Mouse (Mus musculus) kidney, adult 11 months (tissue): ENCODE data around the gene Snip1.
A peak's percentile ranks its signal among the peaks of the same experiment; 100 is the strongest.

Experiments
- DNase-seq: peaks from one replicate; pipeline ENCODE4 v3.0.0; 2022

Snip1 gene

GRCm38 (mm10) chr4:125066490-125067370 is at the start of gene Snip1:
Snip1 (plus strand) TSS chr4:125066672.
- DNase-seq, result peak; percentile 94

GRCm38 (mm10) chr4:125017431-125017830 is 49.0 kb upstream of the Snip1 start:
- no peak for DNase-seq

- DNase-seq, result no peak
These were observed 45.5 kb upstream of the Snip1 start for GRCm38 (mm10) chr4:125020780-125021538.

- DNase-seq, result peak; percentile 94
These were observed 36.4 kb upstream of the Snip1 start for GRCm38 (mm10) chr4:125029891-125030614.

- DNase-seq, result no peak
These were observed 32.1 kb upstream of the Snip1 start for GRCm38 (mm10) chr4:125034341-125034740.

- DNase-seq, result no peak
These were observed 22.0 kb upstream of the Snip1 start for GRCm38 (mm10) chr4:125044454-125044853.

GRCm38 (mm10) chr4:125055385-125055784 is 11.1 kb upstream of the Snip1 start:
- no peak for DNase-seq

GRCm38 (mm10) chr4:125056476-125056875 is 10.0 kb upstream of the Snip1 start:
- DNase-seq, result no peak

- no peak for DNase-seq
These were observed 9.2 kb upstream of the Snip1 start for GRCm38 (mm10) chr4:125057273-125057672.

- no peak for DNase-seq
These were observed 8.4 kb upstream of the Snip1 start for GRCm38 (mm10) chr4:125058033-125058432.

GRCm38 (mm10) chr4:125059025-125059424 is 7.4 kb upstream of the Snip1 start:
- peak; percentile 23 for DNase-seq

- DNase-seq, result no peak
These were observed 2.6 kb upstream of the Snip1 start for GRCm38 (mm10) chr4:125063829-125064228.

- peak; percentile 63 for DNase-seq
These were observed 760 bp upstream of the Snip1 start, which contains the start of gene Dnali1 for GRCm38 (mm10) chr4:125065517-125066307. Dnali1 (minus strand) TSS chr4:125065703.

GRCm38 (mm10) chr4:125077700-125078099 is 11.2 kb downstream of the Snip1 start:
- no peak for DNase-seq

- DNase-seq, result no peak
These were observed 12.2 kb downstream of the Snip1 start for GRCm38 (mm10) chr4:125078698-125079097.

- DNase-seq, result peak; percentile 87
These were observed 18.2 kb downstream of the Snip1 start, which contains the start of gene Meaf6 for GRCm38 (mm10) chr4:125084403-125085345. Meaf6 (plus strand) TSS chr4:125085134.

- DNase-seq, result peak; percentile 53
These were observed 18.9 kb downstream of the Snip1 start for GRCm38 (mm10) chr4:125085346-125085841.

GRCm38 (mm10) chr4:125093031-125093430 is 26.6 kb downstream of the Snip1 start:
- DNase-seq, result no peak

GRCm38 (mm10) chr4:125096066-125096465 is 29.6 kb downstream of the Snip1 start:
- no peak for DNase-seq

- DNase-seq, result no peak
These were observed 30.9 kb downstream of the Snip1 start for GRCm38 (mm10) chr4:125097412-125097811.

GRCm38 (mm10) chr4:125099458-125099857 is 33.0 kb downstream of the Snip1 start:
- DNase-seq, result peak; percentile 59
